Mouse (Mus musculus): ENCODE measurements at regions not wholly inside any gene's neighbourhood (a gene's known extent, or its start where the extent isn't known, plus 50 kb on each side); places are given as distances from the start of the nearest gene placed in this dataset.

DNA sequence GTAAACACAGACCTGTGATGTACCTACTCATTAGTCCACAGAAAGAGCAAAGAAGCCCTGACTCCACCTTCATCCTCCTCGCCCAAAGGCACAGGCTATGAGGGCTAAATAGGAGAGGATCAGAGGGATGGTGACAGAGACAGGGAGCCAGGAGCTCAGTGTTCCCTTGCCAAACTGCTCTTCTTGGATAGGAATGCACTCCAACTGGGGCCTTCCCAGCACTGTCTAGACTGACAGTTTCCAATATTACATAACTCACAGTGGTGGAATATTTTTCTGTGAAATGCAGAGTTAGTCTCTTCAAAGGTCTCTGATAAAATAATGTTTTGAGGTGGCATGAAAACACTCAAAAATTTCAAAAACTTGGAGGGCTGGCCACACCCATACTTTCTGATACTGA lies 53.5 kb upstream of the Irs2 start:
- H3K4me3 ChIP-seq (ENCODE audit: low read length): no peak overlapping the region
- no peaks in the 10 kb centered on the region for H3K9me3 ChIP-seq (ENCODE audit: control insufficient read depth, low read length)
- no peak for ATAC-seq
- H3K4me1 ChIP-seq (ENCODE audit: control insufficient read depth, insufficient read depth, low read depth, low read length): no peaks in the 10 kb centered on the region
- H3K27me3 ChIP-seq (replicated peaks; ENCODE audit: control insufficient read depth, insufficient read depth, low read length): no peaks in the 10 kb centered on the region
- no peak overlapping the region for H3K9ac ChIP-seq (ENCODE audit: low read depth, low read length)
- no peaks in the 10 kb centered on the region for H3K36me3 ChIP-seq (ENCODE audit: control insufficient read depth, insufficient read depth, low read length)
- H3K27ac ChIP-seq (ENCODE audit: low read depth, low read length): no peak overlapping the region
- no peak overlapping the region for H3K4me2 ChIP-seq (ENCODE audit: low read length)
- WGBS: 69% methylated on average over 1 of the region's 1 CpGs

DNA sequence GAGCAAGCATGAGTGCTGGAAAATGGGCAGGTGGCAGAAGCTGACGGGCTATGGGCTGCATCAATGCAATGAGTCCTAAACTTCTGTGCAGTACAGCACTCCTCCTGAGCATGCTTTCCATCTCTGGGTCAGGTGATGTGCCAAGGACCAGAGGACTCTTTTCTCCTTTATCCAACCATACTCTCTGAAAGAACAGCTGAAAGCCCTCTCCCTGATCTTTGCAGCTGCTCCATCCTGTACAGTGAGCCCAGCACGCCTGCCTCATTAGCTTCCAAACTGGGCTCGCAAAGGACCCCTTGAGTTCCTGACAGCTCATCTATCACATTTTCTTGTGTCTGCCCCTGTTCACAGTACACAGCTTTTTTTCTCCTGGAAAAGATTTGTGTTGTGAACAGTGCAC lies 52.3 kb upstream of the Irs2 start:
- peak; percentile 50 for ATAC-seq
- Histone ChIP-seq H3K4me3 (ENCODE audit: low read length) (no peak overlapping the region), H3K27ac (ENCODE audit: low read depth, low read length) (no peak overlapping the region), H3K4me1 (ENCODE audit: control insufficient read depth, insufficient read depth, low read depth, low read length) (no peaks in the 10 kb centered on the region), H3K27me3 (replicated peaks; ENCODE audit: control insufficient read depth, insufficient read depth, low read length) (no peaks in the 10 kb centered on the region), H3K4me2 (ENCODE audit: low read length) (no peak overlapping the region), H3K9ac (ENCODE audit: low read depth, low read length) (no peak overlapping the region), H3K9me3 (ENCODE audit: control insufficient read depth, low read length) (no peaks in the 10 kb centered on the region), H3K36me3 (ENCODE audit: control insufficient read depth, insufficient read depth, low read length) (no peaks in the 10 kb centered on the region)
- WGBS: 43% methylated on average over 3 of the region's 3 CpGs

DNA sequence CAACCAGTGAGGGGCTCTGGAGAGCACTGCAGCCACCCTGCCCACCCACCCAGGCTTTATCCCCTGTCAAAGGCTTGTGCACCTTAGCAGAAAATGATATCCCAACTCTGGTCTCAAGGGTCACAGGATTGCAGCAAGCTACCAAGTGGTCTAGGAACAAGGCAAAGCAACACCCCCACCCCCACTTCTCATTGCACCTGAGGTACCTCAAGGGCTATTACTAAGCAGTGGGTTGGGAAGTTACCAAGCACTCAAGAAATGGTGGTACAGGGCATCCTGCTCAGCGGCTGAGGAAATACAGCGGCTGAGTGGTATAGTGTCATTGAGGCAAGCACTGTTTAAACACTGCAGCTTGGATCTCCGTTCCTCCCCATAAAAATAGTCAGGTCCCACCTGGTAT lies 50.1 kb upstream of the Irs2 start:
- Histone ChIP-seq H3K27ac (ENCODE audit: low read depth, low read length) (no peak overlapping the region), H3K4me2 (ENCODE audit: low read length) (no peak overlapping the region), H3K36me3 (ENCODE audit: control insufficient read depth, insufficient read depth, low read length) (no peaks in the 10 kb centered on the region), H3K9ac (ENCODE audit: low read depth, low read length) (no peak overlapping the region), H3K4me3 (ENCODE audit: low read length) (no peak overlapping the region), H3K27me3 (replicated peaks; ENCODE audit: control insufficient read depth, insufficient read depth, low read length) (no peaks in the 10 kb centered on the region), H3K9me3 (ENCODE audit: control insufficient read depth, low read length) (no peaks in the 10 kb centered on the region), H3K4me1 (ENCODE audit: control insufficient read depth, insufficient read depth, low read depth, low read length) (no peaks in the 10 kb centered on the region)
- ATAC-seq: no peak
- WGBS: 92% methylated on average over 3 of the region's 3 CpGs
